Mouse (Mus musculus): ENCODE results near the gene Slc44a4. TPM values are rescaled to one million over a fixed set of nuclear protein-coding genes. Genes with fewer than 3 reads are reported as not detected.
"Not testable (repeated sequence)": the region's sequence is repeated elsewhere in the genome, so short reads cannot be mapped to it uniquely, and the experiment has no call there.

Gene Slc44a4
- polyA plus RNA-seq, 1 experiment = 0.59 TPM

GRCm38 (mm10) chr17:34946486-34947140 lies 32.3 kb downstream of the Slc44a4 start:
- TF ChIP-seq CTCF (IDR thresholded peaks at IDR 0.05; ENCODE audit: borderline replicate concordance, control insufficient read depth, extremely low read depth, insufficient read depth, low read length, poor library complexity) = no peak
- no peak for TF ChIP-seq POLR2A (IDR thresholded peaks at IDR 0.05; ENCODE audit: control insufficient read depth, extremely low read depth, insufficient read depth, low read length, poor library complexity)
- Histone ChIP-seq H3K27me3 (ENCODE audit: control insufficient read depth, insufficient read depth, low read length) (no peaks in the 10 kb centered on the region), H3K36me3 (ENCODE audit: control insufficient read depth, insufficient read depth, low read length) (no peaks in the 10 kb centered on the region), H3K4me1 (replicated peaks; ENCODE audit: control insufficient read depth, insufficient read depth, low read length) (peaks cover 1% of the 10 kb centered on the region), H3K27ac (ENCODE audit: control insufficient read depth, insufficient read depth, low read length) (no peak overlapping the region), H3K4me3 (ENCODE audit: control insufficient read depth, insufficient read depth, low read length) (no peak overlapping the region)
- WGBS = 95% methylated on average over 5 of the region's 5 CpGs
- DNase-seq = no peak

DNA sequence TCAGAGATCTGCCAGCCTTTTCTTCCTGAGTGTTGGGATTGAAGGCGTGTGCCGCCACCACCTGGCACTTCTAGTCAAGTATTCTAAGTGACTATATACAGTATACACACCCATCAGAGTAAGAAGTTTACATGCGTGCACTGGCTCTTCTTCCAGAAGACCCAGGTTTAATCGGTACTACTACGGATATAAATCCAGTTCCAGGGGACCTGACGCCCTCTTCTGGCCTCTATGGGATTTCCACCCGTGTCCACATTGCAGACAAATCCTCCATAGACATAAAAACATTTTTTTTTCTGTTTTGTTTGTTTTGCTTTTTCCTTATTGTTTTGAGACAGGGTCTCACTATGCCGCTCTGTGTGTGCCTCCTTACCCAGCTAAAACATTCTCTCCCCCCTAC lies 33.3 kb downstream of the Slc44a4 start:
- Histone ChIP-seq H3K36me3 (ENCODE audit: control insufficient read depth, insufficient read depth, low read length) (no peaks in the 10 kb centered on the region), H3K4me3 (ENCODE audit: control insufficient read depth, insufficient read depth, low read length) (no peak overlapping the region), H3K4me1 (replicated peaks; ENCODE audit: control insufficient read depth, insufficient read depth, low read length) (peaks cover 5% of the 10 kb centered on the region), H3K27me3 (ENCODE audit: control insufficient read depth, insufficient read depth, low read length) (no peaks in the 10 kb centered on the region), H3K27ac (ENCODE audit: control insufficient read depth, insufficient read depth, low read length) (no peak overlapping the region)
- TF ChIP-seq CTCF (IDR thresholded peaks at IDR 0.05; ENCODE audit: borderline replicate concordance, control insufficient read depth, extremely low read depth, insufficient read depth, low read length, poor library complexity) (no peak), POLR2A (IDR thresholded peaks at IDR 0.05; ENCODE audit: control insufficient read depth, extremely low read depth, insufficient read depth, low read length, poor library complexity) (no peak)
- 45% methylated on average over 8 of the region's 8 CpGs for WGBS
- no peak for DNase-seq

DNA sequence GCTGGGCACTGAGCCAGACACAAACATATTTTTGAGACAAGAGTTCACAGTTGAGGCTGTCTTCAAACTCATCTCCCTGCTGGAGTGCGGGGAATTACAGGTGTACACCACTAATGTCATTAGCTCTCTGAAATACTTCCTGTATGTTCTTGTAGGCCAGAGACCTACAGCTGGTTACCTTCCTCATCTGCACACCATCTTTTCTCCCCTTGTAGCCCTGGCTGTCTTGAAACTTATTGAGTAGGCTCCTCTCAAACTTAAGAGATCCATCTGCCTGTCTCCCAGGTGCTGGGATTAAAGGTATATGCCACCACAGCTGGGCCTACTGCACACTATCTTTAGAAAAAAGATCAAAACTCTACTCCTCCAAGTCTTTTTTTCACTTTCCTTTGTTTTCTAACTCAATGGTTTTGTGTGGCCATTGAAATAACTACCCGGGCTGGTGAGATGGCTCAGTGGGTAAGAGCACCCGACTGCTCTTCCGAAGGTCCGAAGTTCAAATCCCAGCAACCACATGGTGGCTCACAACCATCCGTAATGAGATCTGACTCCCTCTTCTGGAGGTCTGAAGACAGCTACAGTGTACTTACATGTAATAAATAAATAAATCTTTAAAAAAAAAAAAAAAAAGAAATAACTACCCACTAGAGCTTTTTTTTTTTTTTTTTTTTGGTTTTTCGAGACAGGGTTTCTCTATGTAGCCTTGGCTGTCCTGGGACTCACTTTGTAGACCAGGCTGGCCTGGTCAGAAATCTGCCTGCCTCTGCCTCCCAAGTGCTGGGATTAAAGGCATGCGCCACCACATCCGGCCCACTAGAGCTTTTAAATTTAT lies 34.7 kb downstream of the Slc44a4 start:
- 82% methylated on average over 9 of the region's 9 CpGs for WGBS

GRCm38 (mm10) chr17:34949553-34949969 lies 35.3 kb downstream of the Slc44a4 start:
- H3K4me3 ChIP-seq (ENCODE audit: control insufficient read depth, insufficient read depth, low read length) = no peak overlapping the region
- H3K4me1 ChIP-seq (replicated peaks; ENCODE audit: control insufficient read depth, insufficient read depth, low read length) = peaks cover 5% of the 10 kb centered on the region
- no peaks in the 10 kb centered on the region for H3K36me3 ChIP-seq (ENCODE audit: control insufficient read depth, insufficient read depth, low read length)
- WGBS = 82% methylated on average over 4 of the region's 4 CpGs
- H3K27ac ChIP-seq (ENCODE audit: control insufficient read depth, insufficient read depth, low read length) = no peak overlapping the region
- DNase-seq = no peak
- TF ChIP-seq CTCF (IDR thresholded peaks at IDR 0.05; ENCODE audit: borderline replicate concordance, control insufficient read depth, extremely low read depth, insufficient read depth, low read length, poor library complexity) = no peak
- TF ChIP-seq POLR2A (IDR thresholded peaks at IDR 0.05; ENCODE audit: control insufficient read depth, extremely low read depth, insufficient read depth, low read length, poor library complexity) = no peak
- no peaks in the 10 kb centered on the region for H3K27me3 ChIP-seq (ENCODE audit: control insufficient read depth, insufficient read depth, low read length)

More for the DNA sequence above, 34.7 kb downstream of the Slc44a4 start:
- not testable (repeated sequence) for DNase-seq; H3K27me3 ChIP-seq (ENCODE audit: control insufficient read depth, insufficient read depth, low read length); H3K27ac ChIP-seq (ENCODE audit: control insufficient read depth, insufficient read depth, low read length); H3K4me1 ChIP-seq (replicated peaks; ENCODE audit: control insufficient read depth, insufficient read depth, low read length); H3K4me3 ChIP-seq (ENCODE audit: control insufficient read depth, insufficient read depth, low read length); H3K36me3 ChIP-seq (ENCODE audit: control insufficient read depth, insufficient read depth, low read length)

- H3K4me1 ChIP-seq (replicated peaks; ENCODE audit: control insufficient read depth, insufficient read depth, low read length) = peaks cover 5% of the 10 kb centered on the region
- TF ChIP-seq CTCF (IDR thresholded peaks at IDR 0.05; ENCODE audit: borderline replicate concordance, control insufficient read depth, extremely low read depth, insufficient read depth, low read length, poor library complexity) = no peak
- TF ChIP-seq POLR2A (IDR thresholded peaks at IDR 0.05; ENCODE audit: control insufficient read depth, extremely low read depth, insufficient read depth, low read length, poor library complexity) = no peak
- H3K27me3 ChIP-seq (ENCODE audit: control insufficient read depth, insufficient read depth, low read length) = no peaks in the 10 kb centered on the region; the same call in 1 of the 2 replicates
- H3K36me3 ChIP-seq (ENCODE audit: control insufficient read depth, insufficient read depth, low read length) = no peaks in the 10 kb centered on the region
- no peak for DNase-seq
- H3K27ac ChIP-seq (ENCODE audit: control insufficient read depth, insufficient read depth, low read length) = no peak overlapping the region
- H3K4me3 ChIP-seq (ENCODE audit: control insufficient read depth, insufficient read depth, low read length) = no peak overlapping the region
- WGBS = 50% methylated on average over 10 of the region's 10 CpGs
Measured at GRCm38 (mm10) chr17:34950514-34951455, 36.5 kb downstream of the Slc44a4 start.
